Mouse (Mus musculus) embryonic facial prominence, embryonic 13.5 days (tissue): Measurements from ENCODE around the gene Colgalt2. TPM values are rescaled to one million over a fixed set of nuclear protein-coding genes. Genes with fewer than 3 reads are reported as not detected.

Source experiments
- ATAC-seq: fragments of 200-750 bp; cut with Nextera tagmentation; 2 replicates; pipeline ENCODE4 v1.8.0; 2017; ENCODE audit warnings: low read depth; ENCODE audit not compliant: insufficient number of reproducible peaks, insufficient read depth, low FRiP score, low TSS enrichment
- H3K27ac ChIP-seq: fragments of 300-500 bp; sonication (generic); 2 replicates; pipeline ENCODE4 v1.5.1; 2015; ENCODE audit warnings: moderate library complexity, mild to moderate bottlenecking, inconsistent platforms
- H3K27me3 ChIP-seq: fragments of 300-500 bp; sonication (generic); 2 replicates; pipeline ENCODE4 v1.6.1; 2015; ENCODE audit warnings: mild to moderate bottlenecking, inconsistent platforms
- H3K36me3 ChIP-seq: fragments of 300-500 bp; sonication (generic); 2 replicates; pipeline ENCODE4 v1.6.1; 2015; ENCODE audit warnings: mild to moderate bottlenecking, inconsistent platforms
- H3K4me1 ChIP-seq: fragments of 300-500 bp; sonication (generic); 2 replicates; pipeline ENCODE4 v1.6.1; 2015; ENCODE audit warnings: inconsistent platforms
- H3K4me2 ChIP-seq: fragments of 300-500 bp; sonication (generic); 2 replicates; pipeline ENCODE4 v1.6.1; 2015; ENCODE audit warnings: moderate library complexity, mild to moderate bottlenecking, inconsistent platforms
- H3K4me3 ChIP-seq: fragments of 300-500 bp; sonication (generic); 2 replicates; pipeline ENCODE4 v1.5.1; 2015; ENCODE audit warnings: mild to moderate bottlenecking, inconsistent platforms
- H3K9ac ChIP-seq: fragments of 300-500 bp; sonication (generic); 2 replicates; pipeline ENCODE4 v1.6.1; 2015; ENCODE audit warnings: mild to moderate bottlenecking, inconsistent platforms
- H3K9me3 ChIP-seq: fragments of 300-500 bp; sonication (generic); 2 replicates; pipeline ENCODE4 v1.6.1; 2016; ENCODE audit warnings: inconsistent platforms
- WGBS: fragments of 180-500 bp; shearing (Covaris S2); methylation state at CpG from one replicate; pipeline ENCODE4 v1.1.7; 2015; ENCODE audit warnings: mixed read lengths; 5-methylcytosine and 5-hydroxymethylcytosine counted together
- polyA plus RNA-seq: library from polyadenylated mRNA; unstranded; fragments of >200 nt; fragmentation: Nextera tagmentation; extraction: Ambion mirVana; gene quantifications from 2 replicates; pipeline ENCODE4 v1.2.1, GENCODE M21; 2015

Colgalt2 gene
- polyA plus RNA-seq, 1 experiment from 2014 or later, result 3.8 TPM

DNA sequence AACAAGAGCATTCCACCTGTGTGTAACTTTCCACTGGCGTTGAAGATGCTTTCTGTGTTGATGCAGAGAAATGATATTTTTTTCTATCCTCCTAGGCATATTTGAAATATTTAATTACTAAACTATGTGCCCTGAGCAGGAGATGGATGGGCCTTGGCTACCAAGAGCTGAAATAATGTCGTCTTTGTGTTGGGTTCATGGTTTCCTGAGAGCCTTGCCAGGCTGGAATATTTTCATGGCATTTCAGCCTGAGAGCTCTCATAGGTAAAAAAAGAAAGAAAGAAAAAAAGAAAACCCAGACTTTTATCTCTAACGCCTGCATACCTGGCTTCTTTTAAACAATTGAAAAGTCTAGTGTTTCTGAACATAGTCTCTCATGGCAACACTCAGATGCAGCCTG, 56.6 kb downstream of the Colgalt2 start:
- Histone ChIP-seq H3K4me3 (no peak overlapping the region), H3K9ac (no peak overlapping the region), H3K4me2 (no peak overlapping the region), H3K27me3 (no peaks in the 10 kb centered on the region), H3K4me1 (peaks cover 29% of the 10 kb centered on the region), H3K9me3 (no peaks in the 10 kb centered on the region), H3K36me3 (no peaks in the 10 kb centered on the region), H3K27ac (no peak overlapping the region)
- ATAC-seq, result no peak
- 69% methylated on average over 3 of the region's 3 CpGs for WGBS

DNA sequence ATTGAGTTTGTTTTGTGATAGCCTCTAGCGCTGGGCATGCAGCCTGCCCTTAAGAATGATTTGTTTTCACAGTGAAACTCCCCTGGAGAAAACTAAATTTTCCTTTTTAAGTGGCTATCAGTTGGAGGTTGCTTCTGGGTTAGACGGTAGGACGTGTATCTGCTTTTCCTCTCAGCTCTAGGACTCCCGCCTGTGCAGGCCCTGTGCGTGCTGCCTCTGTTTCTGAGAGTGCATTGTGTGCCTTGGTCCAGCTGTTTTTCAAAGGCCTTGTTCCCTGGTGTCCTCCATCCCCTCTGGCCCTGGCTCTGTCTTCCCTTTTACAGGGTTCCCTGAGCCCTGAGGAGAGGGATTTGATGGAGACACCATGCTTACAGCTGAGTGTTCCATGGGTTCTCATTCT, 58.0 kb downstream of the Colgalt2 start:
- Histone ChIP-seq H3K27me3 (no peaks in the 10 kb centered on the region), H3K27ac (0 out of 2 replicates have a peak overlapping the region, but pooled peaks have one; percentile 7), H3K4me2 (no peak overlapping the region), H3K9ac (no peak overlapping the region), H3K4me1 (peaks cover 32% of the 10 kb centered on the region), H3K9me3 (no peaks in the 10 kb centered on the region), H3K36me3 (no peaks in the 10 kb centered on the region), H3K4me3 (no peak overlapping the region)
- ATAC-seq, result no peak
- 61% methylated on average over 5 of the region's 5 CpGs for WGBS

DNA sequence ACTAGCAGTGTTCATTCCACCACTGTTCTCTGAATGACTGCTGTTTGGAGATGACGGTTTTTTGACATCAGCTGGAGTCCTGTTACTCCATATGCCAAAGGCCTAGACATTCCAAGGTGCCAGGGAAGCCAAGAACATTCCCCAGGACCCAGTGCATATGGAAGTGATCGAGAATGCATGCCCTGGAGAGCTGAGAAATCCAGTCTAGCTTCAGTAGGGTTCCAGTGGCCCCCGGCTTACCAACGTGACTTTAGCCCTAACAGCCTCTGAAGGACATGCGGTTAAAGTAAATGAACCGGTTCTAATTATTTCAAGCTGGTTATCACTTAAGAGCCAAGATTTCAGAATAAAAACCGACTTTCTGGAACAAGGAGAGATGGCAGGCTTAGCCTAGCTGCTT, 59.4 kb downstream of the Colgalt2 start:
- H3K36me3 ChIP-seq, result no peaks in the 10 kb centered on the region
- peaks cover 32% of the 10 kb centered on the region for H3K4me1 ChIP-seq
- WGBS, result 34% methylated on average over 7 of the region's 7 CpGs
- H3K27me3 ChIP-seq, result no peaks in the 10 kb centered on the region
- peak overlapping the region; percentile 51 for H3K27ac ChIP-seq
- H3K9me3 ChIP-seq, result no peaks in the 10 kb centered on the region
- no peak overlapping the region for H3K4me3 ChIP-seq
- no peak for ATAC-seq
- no peak overlapping the region for H3K9ac ChIP-seq
- H3K4me2 ChIP-seq, result no peak overlapping the region

DNA sequence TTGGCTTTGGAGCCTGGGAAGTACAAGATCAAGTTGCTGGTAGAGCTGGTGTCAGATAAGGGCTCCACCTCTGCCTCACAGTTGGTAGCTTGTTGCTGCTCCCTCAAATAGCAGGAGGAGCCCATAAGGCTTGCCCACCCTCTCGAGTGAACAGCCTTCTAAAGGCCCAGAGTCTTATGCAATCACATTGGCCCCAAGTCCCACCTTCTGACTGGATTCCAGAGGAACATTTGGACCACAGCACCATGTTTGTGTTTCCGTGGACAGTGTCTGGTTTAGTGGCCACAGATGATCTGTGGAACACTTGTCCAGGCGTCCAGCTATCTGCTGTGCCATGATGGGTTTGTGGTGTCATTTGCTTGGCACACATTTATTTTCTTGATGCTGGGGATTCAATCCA, 61.3 kb downstream of the Colgalt2 start:
- no peak for ATAC-seq
- peaks cover 19% of the 10 kb centered on the region for H3K4me1 ChIP-seq
- no peaks in the 10 kb centered on the region for H3K9me3 ChIP-seq
- H3K4me3 ChIP-seq, result no peak overlapping the region
- no peaks in the 10 kb centered on the region for H3K36me3 ChIP-seq
- no peak overlapping the region for H3K9ac ChIP-seq
- H3K27me3 ChIP-seq, result no peaks in the 10 kb centered on the region
- H3K27ac ChIP-seq, result no peak overlapping the region; the same call in 1 of the 2 replicates
- H3K4me2 ChIP-seq, result no peak overlapping the region
- WGBS, result 65% methylated on average over 3 of the region's 3 CpGs

GRCm38 (mm10) chr1:152461814-152462213, 62.2 kb downstream of the Colgalt2 start:
- Histone ChIP-seq H3K9me3 (no peaks in the 10 kb centered on the region), H3K27ac (no peak overlapping the region; the same call in 1 of the 2 replicates), H3K27me3 (no peaks in the 10 kb centered on the region), H3K4me3 (no peak overlapping the region), H3K4me2 (no peak overlapping the region), H3K9ac (no peak overlapping the region), H3K36me3 (no peaks in the 10 kb centered on the region), H3K4me1 (peaks cover 16% of the 10 kb centered on the region)
- WGBS, result 53% methylated on average over 3 of the region's 3 CpGs
- ATAC-seq, result no peak

GRCm38 (mm10) chr1:152462348-152462747, 62.7 kb downstream of the Colgalt2 start:
- 83% methylated on average over 7 of the region's 7 CpGs for WGBS
- ATAC-seq, result no peak
- no peak overlapping the region for H3K4me3 ChIP-seq
- H3K9me3 ChIP-seq, result no peaks in the 10 kb centered on the region
- peak overlapping the region; percentile 60; the same call in 1 of the 2 replicates for H3K27ac ChIP-seq
- H3K36me3 ChIP-seq, result no peaks in the 10 kb centered on the region
- H3K4me2 ChIP-seq, result no peak overlapping the region
- no peaks in the 10 kb centered on the region for H3K27me3 ChIP-seq
- no peak overlapping the region for H3K9ac ChIP-seq
- peaks cover 16% of the 10 kb centered on the region for H3K4me1 ChIP-seq

DNA sequence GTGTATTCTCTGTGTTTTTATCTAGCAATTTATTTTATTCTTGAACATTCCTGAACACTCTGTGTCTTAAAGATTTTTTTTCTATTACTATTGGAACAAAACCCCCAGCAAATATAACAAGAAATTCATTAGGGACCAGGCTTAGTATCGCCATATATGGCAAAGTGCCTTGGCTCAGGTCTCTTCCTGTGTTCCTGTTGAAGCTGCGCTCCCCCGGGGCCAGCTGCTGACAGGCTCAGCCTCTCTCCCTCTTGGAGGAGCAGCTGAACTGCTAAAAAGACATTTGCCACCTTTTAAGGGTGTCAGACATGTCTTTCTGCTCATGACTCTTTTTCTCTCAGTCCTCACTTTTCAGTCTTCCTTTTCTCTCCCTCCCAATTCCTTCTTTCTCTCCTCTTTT, 66.7 kb downstream of the Colgalt2 start:
- H3K4me2 ChIP-seq, result no peak overlapping the region
- 31% methylated on average over 3 of the region's 3 CpGs for WGBS
- no peaks in the 10 kb centered on the region for H3K27me3 ChIP-seq
- H3K4me1 ChIP-seq, result peaks cover 3% of the 10 kb centered on the region; the same call in 1 of the 2 replicates
- no peak overlapping the region for H3K4me3 ChIP-seq
- no peak overlapping the region for H3K27ac ChIP-seq
- no peaks in the 10 kb centered on the region for H3K9me3 ChIP-seq
- no peaks in the 10 kb centered on the region for H3K36me3 ChIP-seq
- no peak overlapping the region for H3K9ac ChIP-seq
- ATAC-seq, result no peak

GRCm38 (mm10) chr1:152468443-152468842, 68.8 kb downstream of the Colgalt2 start:
- Histone ChIP-seq H3K9me3 (no peaks in the 10 kb centered on the region), H3K4me1 (no peaks in the 10 kb centered on the region), H3K27me3 (no peaks in the 10 kb centered on the region), H3K36me3 (no peaks in the 10 kb centered on the region), H3K4me2 (no peak overlapping the region), H3K27ac (no peak overlapping the region), H3K9ac (no peak overlapping the region), H3K4me3 (no peak overlapping the region)
- 72% methylated on average over 9 of the region's 9 CpGs for WGBS
- ATAC-seq, result no peak

- 85% methylated on average over 4 of the region's 4 CpGs for WGBS
Observed at GRCm38 (mm10) chr1:152476126-152476525, 76.5 kb downstream of the Colgalt2 start.

DNA sequence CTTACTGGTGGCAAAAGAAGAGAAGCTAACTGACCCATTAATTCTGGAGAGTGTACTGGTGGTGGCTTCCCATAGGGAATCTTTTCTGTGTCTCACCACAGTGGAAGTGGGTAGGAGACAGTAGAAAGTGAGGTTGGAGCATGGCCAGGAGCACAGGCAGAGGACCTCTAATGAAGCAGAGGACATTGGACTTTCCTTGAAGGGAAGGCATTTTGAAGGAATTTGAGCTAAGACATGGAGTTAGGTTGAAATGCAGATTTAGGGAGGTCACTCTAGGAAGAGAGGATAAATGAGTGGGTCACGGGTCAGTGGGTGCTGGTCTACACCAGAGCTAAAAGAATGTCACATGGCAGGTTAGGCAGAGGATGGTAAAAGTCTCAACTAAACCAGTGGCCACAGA, 91.2 kb downstream of the Colgalt2 start:
- 79% methylated on average over 1 of the region's 1 CpGs for WGBS
- H3K9ac ChIP-seq, result no peak overlapping the region
- no peaks in the 10 kb centered on the region for H3K27me3 ChIP-seq
- H3K36me3 ChIP-seq, result no peaks in the 10 kb centered on the region
- no peak overlapping the region for H3K27ac ChIP-seq
- no peak overlapping the region for H3K4me3 ChIP-seq
- H3K4me1 ChIP-seq, result no peaks in the 10 kb centered on the region
- H3K9me3 ChIP-seq, result no peaks in the 10 kb centered on the region
- ATAC-seq, result no peak
- H3K4me2 ChIP-seq, result no peak overlapping the region

More at GRCm38 (mm10) chr1:152476126-152476525, 76.5 kb downstream of the Colgalt2 start:
- Histone ChIP-seq H3K4me2 (no peak overlapping the region), H3K9me3 (no peaks in the 10 kb centered on the region), H3K27ac (no peak overlapping the region), H3K9ac (no peak overlapping the region), H3K36me3 (no peaks in the 10 kb centered on the region), H3K4me3 (no peak overlapping the region), H3K4me1 (no peaks in the 10 kb centered on the region), H3K27me3 (no peaks in the 10 kb centered on the region)
- no peak for ATAC-seq

DNA sequence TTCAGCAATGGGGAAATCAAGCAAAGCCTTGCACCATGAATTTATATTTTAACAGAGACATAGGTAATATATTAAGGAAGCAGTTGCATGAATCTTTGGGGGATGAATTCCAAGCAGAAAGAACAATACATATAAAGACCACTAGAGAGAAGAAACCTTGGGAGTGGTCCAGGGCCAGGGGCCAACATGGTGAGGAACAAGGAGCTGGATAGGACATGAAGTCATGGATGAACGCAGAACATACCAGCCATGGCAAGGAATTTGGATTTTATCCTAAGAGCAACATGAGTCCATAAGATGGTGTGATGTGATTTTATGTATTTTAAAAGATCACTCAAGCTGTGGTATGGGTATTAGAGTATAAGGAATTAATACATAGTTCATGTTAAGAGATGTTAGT, 92.6 kb downstream of the Colgalt2 start:
- ATAC-seq, result no peak
- no peaks in the 10 kb centered on the region for H3K36me3 ChIP-seq
- no peak overlapping the region for H3K27ac ChIP-seq
- no peaks in the 10 kb centered on the region for H3K27me3 ChIP-seq
- no peaks in the 10 kb centered on the region for H3K9me3 ChIP-seq
- 85% methylated on average over 1 of the region's 1 CpGs for WGBS
- H3K4me2 ChIP-seq, result no peak overlapping the region
- peaks cover 7% of the 10 kb centered on the region; the same call in 1 of the 2 replicates for H3K4me1 ChIP-seq
- H3K9ac ChIP-seq, result no peak overlapping the region
- H3K4me3 ChIP-seq, result no peak overlapping the region

GRCm38 (mm10) chr1:152496831-152497230, 97.2 kb downstream of the Colgalt2 start:
- H3K27ac ChIP-seq, result peak overlapping the region; percentile 28; the same call in 1 of the 2 replicates
- no peak overlapping the region for H3K4me3 ChIP-seq
- no peak for ATAC-seq
- no peak overlapping the region for H3K4me2 ChIP-seq
- H3K36me3 ChIP-seq, result no peaks in the 10 kb centered on the region
- no peaks in the 10 kb centered on the region for H3K9me3 ChIP-seq
- no peaks in the 10 kb centered on the region for H3K27me3 ChIP-seq
- peaks cover 12% of the 10 kb centered on the region; the same call in 1 of the 2 replicates for H3K4me1 ChIP-seq
- H3K9ac ChIP-seq, result no peak overlapping the region
- 57% methylated on average over 2 of the region's 2 CpGs for WGBS
